In the genomic region with DNA sequence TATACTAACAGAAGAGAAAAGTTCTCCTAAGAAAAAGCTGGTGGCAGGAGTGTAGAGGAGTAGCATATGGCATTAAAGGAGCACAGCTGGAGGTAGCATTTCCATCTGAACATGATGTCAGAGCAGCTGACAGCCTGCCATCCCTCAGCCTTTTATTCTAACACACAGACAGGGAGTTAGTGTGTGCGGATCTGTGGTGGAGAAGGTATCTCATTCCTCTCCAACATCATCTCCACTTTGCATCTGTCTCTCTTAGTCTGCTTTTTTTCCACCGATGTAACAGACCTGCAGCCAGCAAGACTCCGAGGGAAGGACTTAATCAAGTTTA, we compare ENCODE assay signal across 8 mouse cellular contexts. TPM values are rescaled to one million over a fixed set of nuclear protein-coding genes. Genes with fewer than 3 reads are reported as not detected.
DNase-seq lines count a peak whose midpoint lies in the region; ATAC-seq lines count a peak whose summit lies in the region.

No protein-coding gene starts in this region.

- WGBS in intestine, embryonic 14.5 days = 28% methylated on average over 3 of the region's 3 CpGs
- WGBS in intestine, embryonic 16.5 days = 35% methylated on average over 3 of the region's 3 CpGs
- WGBS in forebrain, embryonic 14.5 days = 1% methylated on average over 3 of the region's 3 CpGs
- WGBS in liver, embryonic 12.5 days (ENCODE audit: insufficient replicate concordance) = 40% methylated on average over 3 of the region's 3 CpGs

- H3K36me3 ChIP-seq in intestine, embryonic 14.5 days (ENCODE audit: control insufficient read depth, insufficient read depth, low read length) = peaks cover 22% of the 10 kb centered on the region
- H3K36me3 ChIP-seq in intestine, embryonic 16.5 days (ENCODE audit: control insufficient read depth, insufficient read depth, low read length) = peaks cover 12% of the 10 kb centered on the region
- peaks cover 22% of the 10 kb centered on the region for H3K36me3 ChIP-seq in forebrain, embryonic 14.5 days (ENCODE audit: control insufficient read depth, insufficient read depth, low read length)
- peaks cover 23% of the 10 kb centered on the region for H3K36me3 ChIP-seq in liver, embryonic 12.5 days

- H3K9me3 ChIP-seq in intestine, embryonic 14.5 days (ENCODE audit: control insufficient read depth, low read length) = no peaks in the 10 kb centered on the region
- no peaks in the 10 kb centered on the region for H3K9me3 ChIP-seq in intestine, embryonic 16.5 days (ENCODE audit: control insufficient read depth, low read length)
- H3K9me3 ChIP-seq in forebrain, embryonic 14.5 days (replicated peaks; ENCODE audit: control insufficient read depth, low read length) = no peaks in the 10 kb centered on the region
- H3K9me3 ChIP-seq in liver, embryonic 12.5 days (replicated peaks) = no peaks in the 10 kb centered on the region

- H3K4me3 ChIP-seq in intestine, embryonic 14.5 days (ENCODE audit: low read depth, low read length) = peak overlapping the region; percentile 71
- H3K4me3 ChIP-seq in intestine, embryonic 16.5 days (ENCODE audit: low read length) = no peak overlapping the region
- H3K4me3 ChIP-seq in brown adipose tissue, adult 24 weeks (ENCODE audit: insufficient read depth, low read depth, low read length) = peak overlapping the region; percentile 40
- peak overlapping the region; percentile 85 for H3K4me3 ChIP-seq in forebrain, embryonic 14.5 days (ENCODE audit: low read depth, low read length)
- H3K4me3 ChIP-seq in liver, embryonic 12.5 days = no peak overlapping the region; the same call in 1 of the 2 replicates

- no peaks in the 10 kb centered on the region for H3K27me3 ChIP-seq in intestine, embryonic 14.5 days (replicated peaks; ENCODE audit: control insufficient read depth, insufficient read depth, low read length)
- no peaks in the 10 kb centered on the region for H3K27me3 ChIP-seq in intestine, embryonic 16.5 days (replicated peaks; ENCODE audit: control insufficient read depth, insufficient read depth, low read length)
- no peaks in the 10 kb centered on the region for H3K27me3 ChIP-seq in forebrain, embryonic 14.5 days (replicated peaks; ENCODE audit: control insufficient read depth, insufficient read depth, low read length)
- H3K27me3 ChIP-seq in liver, embryonic 12.5 days (replicated peaks) = no peaks in the 10 kb centered on the region

- no peak for ATAC-seq in intestine, embryonic 14.5 days (replicated peaks; ENCODE audit: low FRiP score, low TSS enrichment, low read depth)
- no peak for ATAC-seq in intestine, embryonic 16.5 days
- ATAC-seq in forebrain, embryonic 14.5 days = peak; percentile 24; the same call in 1 of the 2 replicates
- ATAC-seq in liver, embryonic 12.5 days = no peak
- ATAC-seq in erythroid progenitor cell, adult 5-6 weeks (replicated peaks; ENCODE audit: low FRiP score, poor library complexity, severe bottlenecking) = no peak
- ATAC-seq in erythroblast, adult 5-6 weeks (replicated peaks; ENCODE audit: low FRiP score, poor library complexity, severe bottlenecking) = no peak

- peaks cover 13% of the 10 kb centered on the region for H3K4me1 ChIP-seq in intestine, embryonic 14.5 days (replicated peaks; ENCODE audit: control insufficient read depth, insufficient read depth, low read length)
- H3K4me1 ChIP-seq in intestine, embryonic 16.5 days (ENCODE audit: control insufficient read depth, insufficient read depth, low read length) = peaks cover 6% of the 10 kb centered on the region; the same call in 1 of the 2 replicates
- H3K4me1 ChIP-seq in brown adipose tissue, adult 24 weeks (ENCODE audit: control insufficient read depth, insufficient read depth, insufficient read length, low read length) = peaks cover 4% of the 10 kb centered on the region
- H3K4me1 ChIP-seq in forebrain, embryonic 14.5 days (ENCODE audit: control insufficient read depth, insufficient read depth, low read length) = peaks cover 35% of the 10 kb centered on the region
- peaks cover 40% of the 10 kb centered on the region for H3K4me1 ChIP-seq in liver, embryonic 12.5 days

- H3K9ac ChIP-seq in intestine, embryonic 14.5 days (ENCODE audit: low read length) = no peak overlapping the region
- no peak overlapping the region for H3K9ac ChIP-seq in intestine, embryonic 16.5 days (ENCODE audit: low read depth, low read length)
- H3K9ac ChIP-seq in forebrain, embryonic 14.5 days (ENCODE audit: low read length) = peak overlapping the region; percentile 98
- H3K9ac ChIP-seq in liver, embryonic 12.5 days = no peak overlapping the region

- H3K4me2 ChIP-seq in intestine, embryonic 14.5 days (ENCODE audit: low read length) = peak overlapping the region; percentile 94
- no peak overlapping the region for H3K4me2 ChIP-seq in intestine, embryonic 16.5 days (ENCODE audit: low read depth, low read length)
- peak overlapping the region; percentile 58 for H3K4me2 ChIP-seq in forebrain, embryonic 14.5 days (ENCODE audit: low read length)
- peak overlapping the region; percentile 96 for H3K4me2 ChIP-seq in liver, embryonic 12.5 days

- DNase-seq in intestine, embryonic 14.5 days (ENCODE audit: low spot score) = no peak
- peak; percentile 93 for DNase-seq in forebrain, embryonic 14.5 days (ENCODE audit: low spot score)
- no peak for DNase-seq in thymus, postnatal 0 days (ENCODE audit: low spot score)

- H3K27ac ChIP-seq in intestine, embryonic 14.5 days (ENCODE audit: low read depth) = no peak overlapping the region
- H3K27ac ChIP-seq in intestine, embryonic 16.5 days (ENCODE audit: low read length) = no peak overlapping the region
- 0 out of 2 replicates have a peak overlapping the region, but pooled peaks have one; percentile 8 for H3K27ac ChIP-seq in brown adipose tissue, adult 24 weeks (replicated peaks; ENCODE audit: low read depth, low read length)
- peak overlapping the region; percentile 100 for H3K27ac ChIP-seq in forebrain, embryonic 14.5 days (ENCODE audit: low read depth, low read length)
- no peak overlapping the region for H3K27ac ChIP-seq in liver, embryonic 12.5 days

RNA-seq across cellular contexts. Expression of a gene that starts 2.3 kb away (rescaled TPM):
- 2.9 and 4.7 TPM in 2 replicates for polyA plus RNA-seq in intestine, embryonic 14.5 days (2014; fragmentation: Nextera tagmentation; extraction: Ambion mirVana)
- 1.1 and 1.3 TPM in 2 replicates for polyA plus RNA-seq in intestine, embryonic 16.5 days (2015; fragmentation: Nextera tagmentation; extraction: Ambion mirVana)
- 12.1 and 16.7 TPM in 2 replicates for polyA plus RNA-seq in brown adipose tissue, adult 24 weeks (2012; ENCODE audit: insufficient read depth, insufficient read length, missing spikeins)
- polyA plus RNA-seq in forebrain, embryonic 14.5 days (2014; fragmentation: Nextera tagmentation; extraction: Ambion mirVana) = 102 and 109 TPM in 2 replicates
- 0.49 TPM in 2 replicates for polyA plus RNA-seq in liver, embryonic 12.5 days (2016; fragmentation: Nextera tagmentation; extraction: Ambion mirVana)
- total RNA-seq in erythroid progenitor cell, adult 5-6 weeks (2015; ENCODE audit: low replicate concordance) = 23.1 and 34.2 TPM in 2 replicates
- total RNA-seq in erythroid progenitor cell, adult 5-6 weeks (2017; ENCODE audit: low replicate concordance) = 29.7 and 35.0 TPM in 2 replicates
- 5.9 and 7.1 TPM in 2 replicates for polyA plus RNA-seq in thymus, postnatal 0 days (2015; fragmentation: Nextera tagmentation; extraction: Ambion mirVana)
- total RNA-seq in erythroblast, adult 5-6 weeks (2015; ENCODE audit: low replicate concordance) = 10.7 and 13.8 TPM in 2 replicates
- 10.5 and 16.0 TPM in 2 replicates for total RNA-seq in erythroblast, adult 5-6 weeks (2017; ENCODE audit: low replicate concordance)

Comparison
In these comparisons a context has a peak if more than half of its experiments do, and no peak if none do; other contexts are left out.
1. H3K4me3 ChIP-seq: peak in intestine, embryonic 14.5 days (single experiment), brown adipose tissue, adult 24 weeks (single experiment) and forebrain, embryonic 14.5 days (single experiment); none in intestine, embryonic 16.5 days (single experiment) and liver, embryonic 12.5 days (single experiment).
2. H3K27ac ChIP-seq: peak in brown adipose tissue, adult 24 weeks (single experiment) and forebrain, embryonic 14.5 days (single experiment); none in intestine, embryonic 14.5 days (single experiment), intestine, embryonic 16.5 days (single experiment) and liver, embryonic 12.5 days (single experiment).